Mouse (Mus musculus): ENCODE data around the gene Sox5. TPM values are rescaled to one million over a fixed set of nuclear protein-coding genes. Genes with fewer than 3 reads are reported as not detected.

The Sox5 gene
- polyA plus RNA-seq, 1 experiment, result 2.8 TPM

DNA sequence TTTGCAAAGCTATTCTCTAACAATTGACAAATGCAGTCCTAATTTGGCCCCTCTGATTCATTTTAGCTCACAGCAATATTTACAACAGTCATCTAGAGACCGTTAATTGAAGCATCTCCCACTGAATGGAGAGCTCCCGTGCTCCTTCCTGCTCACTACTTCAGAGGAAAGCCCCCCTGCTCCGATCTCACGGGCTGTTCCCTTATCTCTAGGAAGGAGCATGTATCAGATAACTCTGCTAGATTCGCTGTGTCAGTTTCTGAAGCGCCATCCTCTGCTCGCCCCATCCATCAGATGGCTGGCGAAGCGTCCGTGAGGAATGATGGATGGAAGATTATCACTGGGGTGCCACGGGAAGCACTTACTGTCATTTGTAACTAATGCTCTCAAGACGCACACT, 926.4 kb downstream of the Sox5 start:
- Histone ChIP-seq H3K4me3 (ENCODE audit: insufficient read depth, low read length) (no peak overlapping the region), H3K4me1 (ENCODE audit: control insufficient read depth, insufficient read depth, low read length) (no peaks in the 10 kb centered on the region), H3K27ac (ENCODE audit: insufficient read depth, low read length) (no peak overlapping the region)
- no peak for TF ChIP-seq CTCF (IDR thresholded peaks at IDR 0.05; ENCODE audit: borderline replicate concordance, insufficient read depth, low read length)
- TF ChIP-seq POLR2A (IDR thresholded peaks at IDR 0.05; ENCODE audit: low read depth, low read length), result no peak

DNA sequence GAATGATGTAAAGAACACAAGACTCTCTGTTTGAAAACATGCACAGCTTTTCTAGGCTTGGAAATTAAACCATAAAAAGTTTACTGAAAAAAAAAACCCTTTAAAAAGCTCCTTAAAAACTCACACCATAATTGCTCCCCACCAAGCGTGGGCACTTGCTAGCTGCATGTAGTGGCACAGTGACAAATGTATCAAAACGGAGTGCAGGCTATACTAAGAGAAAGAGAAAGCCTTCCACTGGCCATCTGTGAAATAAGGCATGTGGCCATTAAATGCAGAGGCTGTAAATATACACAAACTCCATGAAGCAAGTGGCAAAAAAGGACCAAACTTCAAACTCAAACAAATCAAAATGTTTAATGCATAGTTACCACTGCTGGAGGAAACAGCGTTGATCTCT, 927.7 kb downstream of the Sox5 start:
- H3K4me1 ChIP-seq (ENCODE audit: control insufficient read depth, insufficient read depth, low read length), result no peaks in the 10 kb centered on the region
- TF ChIP-seq POLR2A (IDR thresholded peaks at IDR 0.05; ENCODE audit: low read depth, low read length) (no peak), CTCF (IDR thresholded peaks at IDR 0.05; ENCODE audit: borderline replicate concordance, insufficient read depth, low read length) (no peak)
- no peak overlapping the region for H3K27ac ChIP-seq (ENCODE audit: insufficient read depth, low read length)
- H3K4me3 ChIP-seq (ENCODE audit: insufficient read depth, low read length), result no peak overlapping the region

DNA sequence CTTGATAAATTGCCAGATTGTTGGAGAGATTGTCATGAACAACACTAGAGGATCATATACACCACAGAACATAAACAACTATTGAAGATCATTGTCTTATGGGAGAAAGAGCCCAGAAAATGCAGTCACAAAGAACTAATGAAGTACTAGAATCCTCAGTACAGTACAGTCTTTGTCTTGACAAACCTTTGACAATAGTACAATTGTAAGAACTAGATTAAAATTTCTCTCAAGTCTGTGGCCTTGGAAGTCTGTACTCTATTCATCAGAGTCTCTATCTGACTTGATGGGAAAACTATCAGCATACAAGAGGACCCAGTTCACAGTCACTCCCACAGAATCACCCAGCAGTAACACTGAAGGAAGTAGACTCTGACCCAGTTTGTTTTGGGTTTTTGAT, 936.0 kb downstream of the Sox5 start:
- Histone ChIP-seq H3K4me1 (ENCODE audit: control insufficient read depth, insufficient read depth, low read length) (no peaks in the 10 kb centered on the region; the same call in 1 of the 2 replicates), H3K4me3 (ENCODE audit: insufficient read depth, low read length) (no peak overlapping the region), H3K27ac (ENCODE audit: insufficient read depth, low read length) (no peak overlapping the region)
- no peak for TF ChIP-seq POLR2A (IDR thresholded peaks at IDR 0.05; ENCODE audit: low read depth, low read length)
- TF ChIP-seq CTCF (IDR thresholded peaks at IDR 0.05; ENCODE audit: borderline replicate concordance, insufficient read depth, low read length), result no peak

DNA sequence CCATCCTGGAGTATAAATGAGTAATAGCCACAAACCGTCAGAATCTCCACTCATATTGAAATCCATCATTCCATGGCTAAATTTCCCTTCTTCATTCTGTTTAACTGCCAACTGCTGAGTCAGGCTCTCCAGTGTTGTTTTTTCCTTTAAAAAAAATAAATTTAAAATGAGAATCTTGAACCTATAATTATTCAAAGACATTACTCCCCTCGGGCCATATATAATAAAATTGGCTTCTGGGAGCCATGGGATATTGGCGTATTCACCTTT, 937.1 kb downstream of the Sox5 start:
- peak overlapping the region; percentile 42; the same call in 1 of the 2 replicates for H3K27ac ChIP-seq (ENCODE audit: insufficient read depth, low read length)

DNA sequence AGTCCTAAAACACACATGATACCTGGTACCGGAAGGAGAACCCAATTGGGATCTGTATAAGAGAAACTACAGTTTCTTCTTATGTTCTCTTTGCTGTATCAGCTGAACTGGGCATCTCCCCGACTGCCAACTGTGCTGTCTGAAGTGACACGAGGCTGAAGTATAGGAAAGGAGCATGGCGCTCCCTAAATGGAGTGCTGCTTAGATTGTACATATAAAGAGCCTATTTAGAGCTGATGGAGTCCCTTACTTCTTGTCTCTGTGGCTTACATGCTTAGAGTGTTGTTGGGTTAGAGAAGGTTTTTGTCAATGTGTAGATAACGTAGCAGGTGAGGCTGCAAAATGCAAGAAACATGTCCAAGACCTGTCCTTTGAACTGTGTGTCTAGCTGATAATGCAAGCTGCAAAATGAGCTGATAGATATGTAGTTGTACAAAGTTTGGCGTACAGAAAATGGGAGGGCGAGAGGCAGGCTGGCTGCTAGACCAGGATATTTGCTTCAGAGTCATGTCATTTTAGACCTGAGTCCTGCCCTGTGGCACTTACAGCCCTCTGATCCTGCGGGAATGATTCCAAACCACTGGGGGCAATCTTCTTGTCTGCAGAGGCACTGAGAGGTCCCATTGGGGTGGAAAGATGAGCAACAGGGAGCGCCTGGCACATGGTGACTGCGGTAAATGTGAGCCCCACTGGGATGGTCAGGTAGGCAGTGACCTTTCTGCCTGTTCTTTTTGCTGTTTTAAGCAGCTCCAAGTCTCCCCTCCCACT, 937.7 kb downstream of the Sox5 start:
- Histone ChIP-seq H3K4me3 (ENCODE audit: insufficient read depth, low read length) (no peak overlapping the region), H3K27ac (ENCODE audit: insufficient read depth, low read length) (peak overlapping the region; percentile 21; the same call in 1 of the 2 replicates), H3K4me1 (ENCODE audit: control insufficient read depth, insufficient read depth, low read length) (no peaks in the 10 kb centered on the region; the same call in none of the 2 replicates)
- no peak for TF ChIP-seq CTCF (IDR thresholded peaks at IDR 0.05; ENCODE audit: borderline replicate concordance, insufficient read depth, low read length)
- TF ChIP-seq POLR2A (IDR thresholded peaks at IDR 0.05; ENCODE audit: low read depth, low read length), result no peak

More for the DNA sequence above, 937.1 kb downstream of the Sox5 start:
- H3K4me1 ChIP-seq (ENCODE audit: control insufficient read depth, insufficient read depth, low read length), result no peaks in the 10 kb centered on the region; the same call in 1 of the 2 replicates
- no peak overlapping the region for H3K4me3 ChIP-seq (ENCODE audit: insufficient read depth, low read length)
- TF ChIP-seq POLR2A (IDR thresholded peaks at IDR 0.05; ENCODE audit: low read depth, low read length) (no peak), CTCF (IDR thresholded peaks at IDR 0.05; ENCODE audit: borderline replicate concordance, insufficient read depth, low read length) (no peak)

GRCm38 (mm10) chr6:143841954-143842353, 939.8 kb downstream of the Sox5 start:
- H3K4me3 ChIP-seq (ENCODE audit: insufficient read depth, low read length), result no peak overlapping the region
- no peak overlapping the region for H3K27ac ChIP-seq (ENCODE audit: insufficient read depth, low read length)
- TF ChIP-seq POLR2A (IDR thresholded peaks at IDR 0.05; ENCODE audit: low read depth, low read length), result no peak
- no peak for TF ChIP-seq CTCF (IDR thresholded peaks at IDR 0.05; ENCODE audit: borderline replicate concordance, insufficient read depth, low read length)
- no peaks in the 10 kb centered on the region; the same call in none of the 2 replicates for H3K4me1 ChIP-seq (ENCODE audit: control insufficient read depth, insufficient read depth, low read length)

DNA sequence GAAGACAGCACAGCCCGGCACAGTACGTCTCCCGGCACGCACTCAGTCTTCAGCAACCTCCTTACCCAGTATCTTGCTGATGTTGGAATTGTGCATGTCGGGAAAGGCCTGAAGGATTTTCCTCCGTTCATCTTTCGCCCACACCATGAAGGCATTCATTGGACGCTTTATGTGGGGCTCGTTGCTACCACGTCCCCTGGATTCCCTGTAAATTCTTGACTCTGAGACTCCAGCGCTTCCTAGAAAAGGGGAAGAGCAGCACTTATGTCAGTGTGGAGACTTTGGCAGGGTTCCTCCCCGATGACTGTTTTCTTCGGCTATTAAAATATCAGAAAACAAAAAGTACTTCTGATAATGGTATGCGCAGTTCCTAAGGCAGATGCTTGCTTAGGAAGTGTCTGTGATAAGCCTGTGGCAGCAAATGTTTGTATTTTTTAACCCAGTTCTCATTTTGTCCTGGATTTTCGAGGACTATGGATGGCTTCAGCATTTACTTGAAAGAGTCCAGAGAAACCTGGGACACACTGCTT, 940.6 kb downstream of the Sox5 start:
- H3K27ac ChIP-seq (ENCODE audit: insufficient read depth, low read length), result no peak overlapping the region
- no peak overlapping the region for H3K4me3 ChIP-seq (ENCODE audit: insufficient read depth, low read length)
- TF ChIP-seq POLR2A (IDR thresholded peaks at IDR 0.05; ENCODE audit: low read depth, low read length), result no peak
- no peak for TF ChIP-seq CTCF (IDR thresholded peaks at IDR 0.05; ENCODE audit: borderline replicate concordance, insufficient read depth, low read length)
- H3K4me1 ChIP-seq (ENCODE audit: control insufficient read depth, insufficient read depth, low read length), result no peaks in the 10 kb centered on the region; the same call in none of the 2 replicates

DNA sequence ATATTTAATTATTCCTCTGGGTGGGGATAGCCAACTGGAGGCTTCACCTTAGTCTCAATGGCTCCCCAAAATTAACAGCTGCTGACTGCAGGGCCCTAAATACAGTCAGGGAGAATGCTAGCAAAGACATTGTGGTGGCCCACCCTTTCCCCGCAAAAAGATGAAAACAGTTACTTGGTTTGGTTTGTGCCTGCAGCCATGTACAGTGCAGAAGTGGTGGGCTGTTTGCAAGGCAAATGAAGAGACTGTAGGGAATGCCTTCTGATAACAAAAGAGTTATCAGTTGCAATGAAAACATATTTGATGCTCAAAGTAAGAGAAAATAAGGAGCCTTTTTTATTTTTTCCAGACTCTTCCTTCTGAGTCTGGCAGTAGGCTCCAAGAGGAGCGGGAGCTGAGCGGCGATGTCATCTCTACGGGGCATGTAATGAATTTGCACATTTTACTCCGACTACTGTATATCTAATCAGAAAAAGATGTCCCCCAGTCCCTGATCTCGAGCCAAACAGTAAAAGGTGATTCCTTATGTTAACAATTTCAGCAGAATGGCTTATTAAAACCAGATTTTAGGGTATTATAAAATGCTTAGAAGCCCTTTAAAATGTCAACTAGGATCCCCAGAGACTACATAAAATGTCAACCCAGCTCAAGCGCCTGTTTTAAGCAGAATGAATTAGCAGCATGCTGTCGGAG, 943.2 kb downstream of the Sox5 start:
- H3K4me1 ChIP-seq (ENCODE audit: control insufficient read depth, insufficient read depth, low read length), result no peaks in the 10 kb centered on the region; the same call in 1 of the 2 replicates
- no peak overlapping the region for H3K4me3 ChIP-seq (ENCODE audit: insufficient read depth, low read length)
- TF ChIP-seq CTCF (IDR thresholded peaks at IDR 0.05; ENCODE audit: borderline replicate concordance, insufficient read depth, low read length) (no peak), POLR2A (IDR thresholded peaks at IDR 0.05; ENCODE audit: low read depth, low read length) (no peak)
- no peak overlapping the region for H3K27ac ChIP-seq (ENCODE audit: insufficient read depth, low read length)

DNA sequence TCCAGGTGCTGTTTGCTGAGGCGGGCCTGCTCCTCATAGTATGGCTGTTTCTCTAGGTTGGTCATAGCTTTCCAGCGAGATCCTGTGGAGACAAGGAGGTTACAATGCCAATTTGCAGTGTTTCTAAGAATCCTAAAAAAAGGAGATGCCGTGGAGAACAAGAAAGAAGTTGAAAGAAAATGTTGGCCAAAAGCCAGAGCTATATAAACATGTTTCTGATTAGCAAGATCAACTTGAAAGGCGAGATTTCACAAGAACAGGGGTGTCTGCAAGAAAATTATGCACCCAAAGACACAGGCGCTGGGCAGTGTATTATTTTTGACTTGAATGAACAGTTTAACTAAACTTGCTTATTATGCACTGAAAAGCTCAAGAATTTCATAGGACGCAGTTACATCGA, 946.4 kb downstream of the Sox5 start:
- H3K27ac ChIP-seq (ENCODE audit: insufficient read depth, low read length), result no peak overlapping the region
- no peaks in the 10 kb centered on the region; the same call in 1 of the 2 replicates for H3K4me1 ChIP-seq (ENCODE audit: control insufficient read depth, insufficient read depth, low read length)
- H3K4me3 ChIP-seq (ENCODE audit: insufficient read depth, low read length), result no peak overlapping the region
- TF ChIP-seq POLR2A (IDR thresholded peaks at IDR 0.05; ENCODE audit: low read depth, low read length), result no peak
- TF ChIP-seq CTCF (IDR thresholded peaks at IDR 0.05; ENCODE audit: borderline replicate concordance, insufficient read depth, low read length), result no peak

DNA sequence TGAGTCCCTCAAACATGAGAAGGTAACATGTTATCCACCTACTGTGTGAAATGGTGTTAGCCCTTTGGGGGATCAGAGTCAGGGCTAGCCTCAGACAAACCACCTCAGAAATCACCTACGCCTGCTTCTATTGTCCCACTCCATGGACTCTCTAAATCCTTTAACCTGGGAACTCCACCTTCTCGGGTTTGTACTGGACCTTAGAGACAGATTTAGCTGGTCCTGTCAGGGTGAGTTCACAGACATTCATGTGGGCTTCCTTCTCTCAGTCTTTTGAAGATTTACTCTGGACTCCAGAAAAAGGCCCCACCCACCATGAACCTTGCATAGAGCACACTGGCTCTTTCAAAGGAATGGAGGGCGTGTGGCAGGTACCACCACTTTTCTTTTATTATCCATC, 947.8 kb downstream of the Sox5 start:
- TF ChIP-seq POLR2A (IDR thresholded peaks at IDR 0.05; ENCODE audit: low read depth, low read length) (no peak), CTCF (IDR thresholded peaks at IDR 0.05; ENCODE audit: borderline replicate concordance, insufficient read depth, low read length) (no peak)
- Histone ChIP-seq H3K27ac (ENCODE audit: insufficient read depth, low read length) (no peak overlapping the region), H3K4me3 (ENCODE audit: insufficient read depth, low read length) (no peak overlapping the region), H3K4me1 (ENCODE audit: control insufficient read depth, insufficient read depth, low read length) (peaks cover 4% of the 10 kb centered on the region; the same call in 1 of the 2 replicates)

All from embryonic fibroblast, embryonic 13.5 days (primary cell).